Mouse (Mus musculus) ovary, adult 18-20 months (tissue): ENCODE data around the gene St6galnac5.
A peak's percentile ranks its signal among the peaks of the same experiment; 100 is the strongest.

Experiments used
- DNase-seq: peaks from one replicate; pipeline ENCODE4 v3.0.0; 2022; ENCODE audit warnings: low spot score, mixed read lengths

The St6galnac5 gene

DNA sequence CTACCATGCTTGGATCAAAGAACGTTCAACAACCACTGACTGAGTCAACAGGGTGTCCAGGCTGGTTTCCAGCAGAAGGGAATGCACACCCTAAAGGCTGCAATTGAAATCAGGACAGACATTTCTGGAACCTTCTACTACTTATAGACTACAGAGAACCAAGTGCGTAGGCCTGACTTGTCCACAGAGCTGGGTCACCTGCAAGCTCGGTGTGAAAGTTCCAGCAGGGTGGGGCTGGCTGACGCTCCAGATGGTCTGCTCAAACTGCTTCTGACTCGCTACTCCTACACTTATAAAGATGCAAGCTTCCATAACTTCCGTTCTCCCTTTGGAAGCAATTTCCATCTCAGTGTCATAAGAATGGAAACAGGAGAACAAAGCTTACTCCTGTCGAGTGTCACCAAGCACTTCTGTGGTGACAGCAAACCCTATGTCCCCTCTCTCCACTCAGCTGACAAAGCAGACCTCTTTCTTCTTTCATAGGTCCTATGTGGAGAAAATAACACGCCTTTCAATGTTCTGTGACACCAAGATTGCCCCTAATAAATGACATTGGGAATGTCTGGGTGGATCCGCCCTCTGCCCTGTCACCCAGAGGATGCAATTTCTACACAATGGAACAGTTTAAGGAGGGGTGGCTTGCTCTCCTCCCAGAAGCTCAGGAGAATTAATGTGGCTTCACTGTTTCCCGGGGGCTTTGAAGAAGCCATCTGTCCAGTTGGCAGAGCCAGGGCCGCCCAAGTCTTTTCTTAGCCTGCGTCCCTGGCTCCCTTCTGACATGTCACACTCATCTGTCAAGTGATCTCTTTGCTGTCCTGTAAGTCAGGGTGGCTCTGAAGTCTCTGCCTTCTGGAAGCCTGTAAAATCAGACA is 114.2 kb downstream of the St6galnac5 start:
- DNase-seq: no peak

- no peak for DNase-seq
Observed at GRCm38 (mm10) chr3:152866035-152866965, 115.7 kb downstream of the St6galnac5 start.

GRCm38 (mm10) chr3:152861978-152862377 is 120.1 kb downstream of the St6galnac5 start:
- no peak for DNase-seq

DNA sequence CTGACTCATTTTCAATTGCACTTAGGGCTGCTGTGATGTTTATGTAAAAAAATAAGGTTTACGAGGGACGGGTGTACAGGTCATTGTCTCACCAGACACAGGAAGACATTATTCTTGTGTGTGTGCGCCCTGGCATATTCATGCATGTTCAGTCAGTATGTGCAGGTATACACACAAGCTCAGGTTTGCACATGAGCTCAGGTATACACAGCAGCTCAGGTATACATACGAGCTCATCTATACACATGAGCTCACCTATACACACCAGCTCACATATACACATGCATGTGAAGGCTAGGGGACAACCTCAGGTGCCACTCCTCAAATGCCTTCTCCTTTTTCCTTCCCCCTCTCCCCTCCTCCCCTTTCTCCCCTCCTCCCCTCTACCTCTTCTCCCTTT is 120.6 kb downstream of the St6galnac5 start:
- no peak for DNase-seq

- DNase-seq: no peak
Observed at GRCm38 (mm10) chr3:152856095-152856494, 126.0 kb downstream of the St6galnac5 start.

- DNase-seq: no peak
Observed at GRCm38 (mm10) chr3:152855006-152855614, 126.9 kb downstream of the St6galnac5 start.

GRCm38 (mm10) chr3:152843925-152844324 is 138.1 kb downstream of the St6galnac5 start:
- DNase-seq: no peak

- no peak for DNase-seq
Observed at GRCm38 (mm10) chr3:152842648-152843047, 139.4 kb downstream of the St6galnac5 start.

DNA sequence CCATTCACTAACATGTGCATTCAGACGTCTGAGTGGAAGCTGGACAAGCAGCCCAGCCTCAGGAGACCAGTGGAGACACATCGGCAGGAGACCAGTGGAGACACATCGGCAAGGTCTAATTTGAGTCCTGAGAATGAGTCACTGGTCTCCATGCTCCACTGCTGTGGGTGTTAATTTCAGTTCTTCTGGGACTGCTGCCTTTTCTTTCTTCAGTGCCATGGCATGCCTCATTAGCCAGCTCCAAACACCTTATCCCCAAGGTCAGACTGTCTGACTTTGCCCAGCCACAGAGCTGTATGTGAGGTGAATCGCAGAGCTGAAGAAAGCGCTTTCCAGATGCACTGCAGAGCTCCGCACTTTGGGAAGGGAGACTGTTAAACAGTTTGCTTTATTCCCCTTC is 140.8 kb downstream of the St6galnac5 start:
- no peak for DNase-seq

DNA sequence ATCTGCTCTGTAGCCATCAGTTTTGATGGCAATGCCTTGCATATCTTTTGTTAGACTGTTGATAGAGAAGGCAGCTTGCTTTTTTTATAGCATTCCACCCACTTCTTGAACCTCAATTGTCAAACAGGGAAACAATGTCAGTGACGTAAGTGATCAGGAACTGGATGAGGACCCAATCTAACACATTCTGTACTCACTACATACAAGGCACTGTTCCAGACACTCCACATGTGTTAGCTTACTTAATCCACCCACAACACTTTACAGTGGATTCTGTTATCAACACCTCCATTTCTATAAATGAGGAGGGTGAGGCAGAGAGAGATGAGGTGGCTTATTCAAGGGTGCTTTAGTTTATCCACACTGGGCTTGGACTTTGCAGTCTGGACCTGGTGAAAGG is 144.1 kb downstream of the St6galnac5 start:
- no peak for DNase-seq

DNA sequence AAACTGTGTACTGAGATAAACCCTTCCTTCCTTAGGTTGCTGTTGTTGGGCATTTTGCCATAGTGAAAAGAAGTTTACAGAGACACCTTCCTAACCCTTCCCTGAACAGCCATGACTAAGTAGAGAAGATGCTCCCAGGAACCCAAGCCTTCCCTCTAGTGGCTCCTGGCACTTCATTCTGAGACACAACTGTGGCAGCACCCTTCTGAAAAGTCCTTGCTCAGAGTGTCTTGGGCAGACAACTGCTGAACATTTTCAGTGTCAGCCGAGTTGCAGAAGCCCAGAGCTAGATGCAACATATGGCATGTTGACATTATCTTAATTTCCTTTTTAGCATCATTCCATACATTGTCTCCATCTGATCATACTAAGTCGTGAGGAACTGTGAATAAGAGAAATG is 144.6 kb downstream of the St6galnac5 start:
- DNase-seq: no peak

GRCm38 (mm10) chr3:152832436-152832835 is 149.6 kb downstream of the St6galnac5 start:
- no peak for DNase-seq

- no peak for DNase-seq
Observed at GRCm38 (mm10) chr3:152831974-152832373, 150.1 kb downstream of the St6galnac5 start.

GRCm38 (mm10) chr3:152831377-152831776 is 150.7 kb downstream of the St6galnac5 start:
- no peak for DNase-seq

GRCm38 (mm10) chr3:152821202-152821601 is 160.8 kb downstream of the St6galnac5 start:
- DNase-seq: peak; percentile 5

DNA sequence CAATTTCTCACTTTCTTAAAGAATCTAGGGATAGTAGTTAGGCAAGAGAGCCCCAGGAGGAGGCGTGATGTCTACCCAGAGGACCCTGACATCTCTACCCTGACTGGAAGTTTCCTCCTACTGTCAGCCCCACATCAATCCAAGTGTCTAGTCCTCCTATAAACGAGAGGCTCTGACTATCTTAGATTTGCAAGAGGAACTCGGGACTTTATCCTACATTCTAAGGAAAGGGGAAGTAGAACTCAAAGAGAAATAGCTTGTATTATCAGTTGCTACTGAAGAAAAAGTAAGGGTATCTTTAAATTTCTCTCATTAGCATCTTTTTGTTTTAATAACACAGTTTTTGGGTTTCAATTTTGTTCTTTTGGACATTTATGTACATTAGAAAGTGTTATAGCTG is 161.6 kb downstream of the St6galnac5 start:
- no peak for DNase-seq

GRCm38 (mm10) chr3:152815110-152815509 is 166.9 kb downstream of the St6galnac5 start:
- no peak for DNase-seq

- DNase-seq: no peak
Observed at GRCm38 (mm10) chr3:152813905-152814304, 168.1 kb downstream of the St6galnac5 start.

DNA sequence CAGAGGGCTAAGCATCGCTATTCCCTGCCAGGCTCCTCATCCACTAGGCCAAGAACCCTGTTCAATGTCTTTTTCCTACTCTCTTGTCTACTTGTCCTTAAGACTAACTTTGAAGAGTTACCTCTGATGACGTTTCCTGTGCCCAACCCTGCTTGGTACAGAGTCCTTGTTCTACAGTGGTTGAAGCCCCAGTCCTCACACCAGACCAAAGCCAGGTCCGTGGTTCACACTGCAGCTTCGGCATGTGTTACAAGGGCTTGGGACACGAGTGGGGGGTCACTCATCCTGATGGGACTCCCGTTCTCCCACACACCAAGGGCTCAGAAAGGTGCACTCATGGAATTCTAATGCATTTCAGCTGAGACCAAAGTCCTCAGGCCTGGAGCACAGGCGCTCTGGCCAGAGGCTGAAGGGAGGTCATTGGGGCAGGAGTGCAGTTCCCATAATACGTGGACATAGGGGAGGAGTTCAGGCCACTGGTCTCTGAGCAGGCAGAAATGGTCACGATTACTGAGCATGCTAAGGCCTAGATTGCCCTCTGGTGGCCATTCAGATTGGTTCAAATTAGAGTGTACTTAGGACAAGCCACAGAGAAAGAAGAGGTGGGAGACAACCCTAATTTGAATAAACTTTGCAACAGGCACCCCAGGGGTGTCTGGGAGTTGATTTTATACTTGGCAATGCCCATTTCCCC is 182.2 kb downstream of the St6galnac5 start:
- DNase-seq: no peak

DNA sequence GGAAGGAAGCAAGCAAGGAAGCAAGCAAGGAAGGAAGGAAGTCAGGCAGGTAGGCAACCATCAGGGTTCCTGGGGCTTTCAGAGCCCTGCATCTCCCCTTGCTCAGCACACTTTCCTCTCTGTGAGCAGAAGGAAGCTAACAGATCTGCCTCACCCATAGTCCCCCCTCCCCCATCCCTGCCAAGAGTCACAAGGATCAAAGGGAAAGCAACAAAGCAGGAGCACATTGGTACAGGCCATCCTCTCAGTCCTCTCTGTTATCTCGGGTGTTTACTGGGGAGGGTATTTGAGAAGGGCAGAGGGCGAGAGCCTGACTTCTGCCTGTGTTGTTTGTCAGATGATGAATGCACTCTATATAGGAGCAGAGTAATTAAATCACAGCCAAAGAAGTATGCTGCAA is 184.7 kb downstream of the St6galnac5 start:
- no peak for DNase-seq

DNA sequence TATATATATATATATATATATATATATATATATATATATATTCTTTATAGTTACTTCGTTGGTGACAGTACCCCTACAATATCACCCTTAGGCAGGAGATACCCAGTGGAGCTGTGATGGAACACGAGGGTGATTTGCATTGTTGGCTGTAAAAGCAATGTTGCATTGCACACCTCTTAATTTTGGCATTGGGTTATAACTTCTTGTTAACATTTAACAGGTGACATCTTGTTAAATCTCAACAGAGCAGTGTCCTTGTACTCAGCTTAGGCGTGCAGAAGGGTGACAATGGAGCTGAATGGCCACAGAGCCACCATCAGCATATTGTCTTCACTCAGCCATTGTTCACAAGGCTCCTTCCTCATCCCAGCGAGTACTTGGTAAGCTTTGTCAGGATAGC is 185.8 kb downstream of the St6galnac5 start:
- no peak for DNase-seq

- DNase-seq: no peak
Observed at GRCm38 (mm10) chr3:152793006-152793405, 189.0 kb downstream of the St6galnac5 start.
